Mouse (Mus musculus): ENCODE measurements around the gene Irf2.

Gene Irf2

GRCm38 (mm10) chr8:46726383-46726782 is 13.1 kb upstream of the Irf2 start:
- DNase-seq (ENCODE audit: low read depth, low spot score): no peak

DNA sequence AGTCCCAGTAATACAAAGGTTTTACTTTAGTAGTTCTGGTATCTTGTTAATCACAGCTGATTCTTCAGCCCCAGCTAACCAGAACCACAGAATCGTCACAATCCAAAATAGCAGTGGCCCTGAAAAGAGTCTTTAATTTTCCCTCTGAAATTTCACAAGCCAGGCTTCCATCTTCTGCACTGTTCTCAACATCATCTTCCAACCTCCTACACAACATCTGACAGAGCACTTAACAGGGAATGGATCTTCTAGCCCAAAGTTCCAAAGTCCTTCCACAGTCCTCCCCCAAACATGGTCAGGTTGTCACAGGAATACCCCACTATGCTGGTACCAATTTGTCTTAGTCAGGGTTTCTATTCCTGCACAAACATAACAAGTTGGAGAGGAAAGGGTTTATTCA is 9.9 kb upstream of the Irf2 start:
- peak; percentile 76 for DNase-seq (ENCODE audit: low read depth, low spot score)

GRCm38 (mm10) chr8:46732381-46732915 is 7.1 kb upstream of the Irf2 start:
- DNase-seq (ENCODE audit: low read depth, low spot score): no peak

GRCm38 (mm10) chr8:46733603-46734002 is 5.9 kb upstream of the Irf2 start:
- no peak for DNase-seq (ENCODE audit: low read depth, low spot score)

- peak; percentile 47 for DNase-seq (ENCODE audit: low read depth, low spot score)
Observed at GRCm38 (mm10) chr8:46735505-46735904, 4.0 kb upstream of the Irf2 start.

DNA sequence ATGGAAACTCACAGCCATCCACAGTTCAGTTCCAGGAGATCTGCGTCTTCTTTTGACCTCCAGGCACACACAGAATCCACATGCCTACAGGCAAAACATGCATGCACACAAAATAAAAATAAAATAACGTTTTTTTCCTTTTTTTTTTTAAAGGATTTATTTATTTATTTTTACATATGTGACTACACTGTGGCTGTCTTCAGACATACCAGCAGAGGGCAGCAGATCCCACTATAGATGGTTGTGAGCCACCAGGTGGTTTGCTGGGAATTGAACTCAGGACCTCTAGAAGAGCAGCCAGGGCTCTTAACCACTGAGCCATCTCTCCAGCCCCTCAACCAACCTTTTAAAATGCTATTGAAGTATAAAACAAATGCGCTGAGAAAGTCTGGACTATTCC is 3.3 kb upstream of the Irf2 start:
- DNase-seq (ENCODE audit: low read depth, low spot score): no peak

DNA sequence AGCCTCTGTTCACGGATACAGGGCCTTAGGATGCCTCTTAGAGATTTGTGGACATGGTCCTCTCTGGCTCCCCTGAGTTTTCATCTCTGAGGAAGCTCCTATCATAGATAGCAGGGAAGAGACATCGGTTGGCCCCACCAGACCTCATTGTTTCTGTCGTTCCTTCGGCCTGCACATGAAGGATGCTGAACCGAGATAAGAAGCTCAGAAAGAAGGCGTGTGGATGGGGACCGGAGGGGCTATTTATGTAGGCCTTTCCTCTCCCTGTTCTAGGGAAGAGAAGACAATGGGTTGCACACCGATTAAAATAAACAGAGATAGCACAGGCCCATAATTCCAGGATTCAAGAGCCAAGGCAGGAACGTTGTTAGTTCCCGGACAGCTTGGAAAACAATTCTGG is 2.1 kb upstream of the Irf2 start:
- no peak for DNase-seq (ENCODE audit: low read depth, low spot score)

GRCm38 (mm10) chr8:46737907-46738306 is 1.6 kb upstream of the Irf2 start:
- DNase-seq (ENCODE audit: low read depth, low spot score): no peak

- no peak for DNase-seq (ENCODE audit: low read depth, low spot score)
Observed at GRCm38 (mm10) chr8:46738601-46739000, 931 bp upstream of the Irf2 start.

- peak; percentile 57 for DNase-seq (ENCODE audit: low read depth, low spot score)
Observed at GRCm38 (mm10) chr8:46739956-46740512, 502 bp downstream of the Irf2 start.

DNA sequence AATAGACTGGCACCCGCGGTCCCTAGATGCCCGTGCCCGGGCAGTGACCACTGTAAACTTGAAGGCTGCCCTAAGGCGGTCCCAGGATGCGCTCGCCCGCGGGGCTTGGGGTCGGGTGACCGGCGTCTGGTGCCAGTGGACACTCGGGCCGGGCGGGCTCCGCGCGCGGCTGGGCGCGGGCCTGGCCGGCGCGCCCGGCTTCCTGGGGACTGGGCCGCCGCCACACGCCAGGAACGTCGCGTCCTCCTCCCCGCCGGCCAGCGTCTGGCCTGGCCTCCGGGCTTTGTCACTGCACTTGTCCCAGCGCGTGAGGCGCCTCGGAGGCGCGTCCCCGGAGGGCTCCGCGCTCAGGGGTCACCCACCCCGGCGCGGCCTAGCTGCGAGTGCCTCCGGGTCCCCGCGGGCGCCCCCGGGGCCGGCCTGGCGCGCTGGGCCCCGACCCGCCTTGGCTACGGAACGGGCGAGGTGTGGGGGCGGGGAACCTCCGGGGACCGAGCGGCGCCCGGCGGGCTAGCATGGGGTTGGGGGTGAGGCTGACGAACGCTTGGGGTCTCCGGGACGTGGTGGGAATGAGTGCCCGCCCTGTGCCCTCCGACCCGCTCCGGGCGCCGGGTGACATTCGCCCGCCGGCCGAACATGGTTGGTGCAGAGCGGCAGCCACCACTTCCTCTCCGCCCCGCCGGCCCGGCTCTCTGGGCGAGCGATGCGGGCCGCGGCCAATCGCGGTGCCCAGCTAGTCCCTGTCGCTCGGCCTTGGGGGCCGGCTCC is 1.2 kb downstream of the Irf2 start:
- DNase-seq (ENCODE audit: low read depth, low spot score): peak; percentile 70

DNA sequence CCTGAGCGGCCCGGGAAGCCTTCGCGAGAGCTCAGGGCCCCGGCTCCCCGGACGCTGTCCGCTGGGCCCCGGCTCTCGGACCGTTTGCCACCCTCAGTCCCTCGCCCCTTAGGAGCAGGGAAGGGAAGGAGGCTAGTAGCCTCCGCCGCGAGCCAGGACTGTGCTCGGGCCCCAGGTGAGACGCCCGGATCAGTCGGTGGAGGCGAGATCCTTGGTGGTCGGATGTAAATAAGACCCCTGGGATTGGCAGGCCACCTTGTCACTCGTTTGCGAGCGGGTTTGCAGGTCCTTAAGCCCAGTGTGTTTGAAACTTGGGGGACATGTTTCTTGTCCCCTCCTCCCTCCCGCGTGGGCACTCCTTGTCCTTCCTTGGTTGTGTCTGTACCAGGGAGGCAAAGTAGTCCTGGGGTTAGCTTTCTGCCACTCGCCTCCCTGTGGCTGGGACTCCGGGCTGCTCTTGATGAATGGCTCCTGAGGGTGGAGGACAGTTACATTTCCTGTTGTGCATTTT is 1.8 kb downstream of the Irf2 start:
- DNase-seq (ENCODE audit: low read depth, low spot score): peak; percentile 73

GRCm38 (mm10) chr8:46741991-46742690 is 2.6 kb downstream of the Irf2 start:
- no peak for DNase-seq (ENCODE audit: low read depth, low spot score)

DNA sequence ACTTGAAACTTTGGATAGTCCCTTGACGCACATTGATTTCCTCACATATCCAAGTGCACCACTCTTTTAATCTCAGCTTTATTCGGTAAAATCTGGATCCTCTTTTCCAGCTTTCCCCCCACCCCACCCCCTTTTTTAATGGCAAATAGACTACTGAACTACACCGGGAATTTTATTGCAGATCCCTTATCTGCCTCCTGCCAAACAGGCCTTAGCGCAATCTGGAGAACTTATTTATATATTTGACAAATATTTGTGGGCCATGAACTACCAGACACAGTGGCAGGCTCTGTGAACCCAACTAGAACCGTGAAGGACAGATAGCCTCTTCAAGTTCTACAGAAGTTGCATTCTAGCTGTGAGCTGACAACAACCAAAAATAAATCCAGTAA is 3.2 kb downstream of the Irf2 start:
- no peak for DNase-seq (ENCODE audit: low read depth, low spot score)

- DNase-seq (ENCODE audit: low read depth, low spot score): no peak
Observed at GRCm38 (mm10) chr8:46745464-46745863, 5.9 kb downstream of the Irf2 start.

GRCm38 (mm10) chr8:46747311-46747980 is 7.9 kb downstream of the Irf2 start:
- no peak for DNase-seq (ENCODE audit: low read depth, low spot score)

DNA sequence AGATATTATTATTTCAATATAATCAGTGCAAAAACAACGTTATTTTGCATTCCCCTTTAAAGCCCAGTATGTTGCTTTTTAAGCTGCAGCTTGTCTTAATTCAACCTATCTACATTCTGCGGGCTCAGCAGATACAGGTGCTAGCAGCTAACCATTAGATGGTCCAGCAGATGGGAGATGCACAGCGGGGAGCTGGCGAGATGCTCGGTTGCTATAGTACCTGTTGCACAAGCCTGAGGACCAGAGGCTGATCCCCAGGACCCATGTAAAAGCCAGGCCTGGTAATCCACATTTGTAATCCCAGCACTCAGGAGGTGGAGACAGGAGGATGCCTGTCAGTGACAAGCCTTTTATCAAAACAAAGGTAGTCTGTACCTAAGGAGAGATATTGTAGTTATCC is 10.5 kb downstream of the Irf2 start:
- DNase-seq (ENCODE audit: low read depth, low spot score): peak; percentile 75

- DNase-seq (ENCODE audit: low read depth, low spot score): no peak
Observed at GRCm38 (mm10) chr8:46750566-46750965, 11.0 kb downstream of the Irf2 start.

GRCm38 (mm10) chr8:46751151-46751550 is 11.6 kb downstream of the Irf2 start:
- no peak for DNase-seq (ENCODE audit: low read depth, low spot score)

GRCm38 (mm10) chr8:46752986-46753385 is 13.5 kb downstream of the Irf2 start:
- no peak for DNase-seq (ENCODE audit: low read depth, low spot score)

GRCm38 (mm10) chr8:46754355-46754754 is 14.8 kb downstream of the Irf2 start:
- no peak for DNase-seq (ENCODE audit: low read depth, low spot score)
